Mouse (Mus musculus) kidney, embryonic 16.5 days (tissue): ENCODE data around the gene Olfr101. TPM values are rescaled to one million over a fixed set of nuclear protein-coding genes. Genes with fewer than 3 reads are reported as not detected.
A peak's percentile ranks its signal among the peaks of the same experiment; 100 is the strongest.

Experiments used
- ATAC-seq: fragments of 200-750 bp; cut with Nextera tagmentation; 2 replicates; pipeline ENCODE4 v1.8.0; 2017; ENCODE audit warnings: moderate TSS enrichment; ENCODE audit not compliant: low FRiP score, low TSS enrichment
- H3K27ac ChIP-seq: fragments of 300-500 bp; sonication (generic); 2 replicates; pipeline ENCODE4 v1.5.1; 2014; ENCODE audit warnings: low read length
- H3K27me3 ChIP-seq: fragments of 300-500 bp; sonication (generic); 2 replicates; pipeline ENCODE4 v1.6.1; 2014; ENCODE audit warnings: low read length, control low read depth, mixed read lengths; ENCODE audit not compliant: insufficient read depth
- H3K36me3 ChIP-seq: fragments of 300-500 bp; sonication (generic); 2 replicates; pipeline ENCODE4 v1.6.1; 2014; ENCODE audit warnings: low read length, control low read depth, mixed read lengths; ENCODE audit not compliant: insufficient read depth
- H3K4me1 ChIP-seq: fragments of 300-500 bp; sonication (generic); 2 replicates; pipeline ENCODE4 v1.6.1; 2014; ENCODE audit warnings: low read length, control low read depth, mixed read lengths; ENCODE audit not compliant: insufficient read depth
- H3K4me2 ChIP-seq: fragments of 300-500 bp; sonication (generic); replicated peaks from 2 replicates; pipeline ENCODE4 v1.6.1; 2014; ENCODE audit warnings: low read depth, low read length
- H3K4me3 ChIP-seq: fragments of 300-500 bp; sonication (generic); 2 replicates; pipeline ENCODE4 v1.5.1; 2014; ENCODE audit warnings: mild to moderate bottlenecking, low read length
- H3K9ac ChIP-seq: fragments of 300-500 bp; sonication (generic); replicated peaks from 2 replicates; pipeline ENCODE4 v1.6.1; 2014; ENCODE audit warnings: low read length
- H3K9me3 ChIP-seq: fragments of 300-500 bp; sonication (generic); 2 replicates; pipeline ENCODE4 v1.6.1; 2016; ENCODE audit warnings: low read length, control low read depth
- WGBS: fragments of 180-500 bp; shearing (Covaris S2); extraction: QIAGEN DNeasy Blood & Tissue Kit; methylation state at CpG from one replicate; pipeline ENCODE4 v1.1.7; 2014; 5-methylcytosine and 5-hydroxymethylcytosine counted together
- polyA plus RNA-seq: library from polyadenylated mRNA; unstranded; fragments of >200 nt; fragmentation: Nextera tagmentation; extraction: Ambion mirVana; gene quantifications from 2 replicates; pipeline ENCODE4 v1.2.1, GENCODE M21; 2015

Olfr101 gene
- not detected in 2 replicates for polyA plus RNA-seq

DNA sequence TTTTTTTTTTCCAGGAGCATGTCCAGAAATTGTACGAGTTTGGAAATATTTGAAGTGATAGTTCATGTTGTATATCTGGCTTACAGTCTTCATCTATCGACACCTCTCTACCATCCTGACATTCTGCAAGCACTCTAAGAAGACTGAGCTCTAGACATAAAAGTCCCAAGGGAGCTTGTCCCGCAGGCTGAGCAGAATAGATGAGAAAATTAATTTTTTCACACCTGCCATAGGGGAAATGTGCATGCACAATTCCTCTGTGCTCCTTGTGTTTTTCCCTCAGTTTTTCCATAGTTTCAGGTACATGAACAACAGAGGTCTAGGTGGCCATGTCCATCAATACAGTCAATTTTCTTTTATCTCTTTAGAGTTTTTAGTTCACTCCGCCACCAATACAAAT, at the start of gene Olfr101:
TSS of gene Olfr101 (minus strand) at position 101 of the 400 bp plus-strand sequence.
- Histone ChIP-seq H3K36me3 (no peaks in the 10 kb centered on the region), H3K27ac (no peak within 1 kb of the TSS), H3K9me3 (no peaks in the 10 kb centered on the region), H3K27me3 (no peaks in the 10 kb centered on the region), H3K4me2 (no peak within 1 kb of the TSS), H3K4me3 (no peak within 1 kb of the TSS), H3K9ac (no peak within 1 kb of the TSS), H3K4me1 (no peaks in the 10 kb centered on the region)
- no peak for ATAC-seq
- 84% methylated on average over 4 of the region's 4 CpGs for WGBS

DNA sequence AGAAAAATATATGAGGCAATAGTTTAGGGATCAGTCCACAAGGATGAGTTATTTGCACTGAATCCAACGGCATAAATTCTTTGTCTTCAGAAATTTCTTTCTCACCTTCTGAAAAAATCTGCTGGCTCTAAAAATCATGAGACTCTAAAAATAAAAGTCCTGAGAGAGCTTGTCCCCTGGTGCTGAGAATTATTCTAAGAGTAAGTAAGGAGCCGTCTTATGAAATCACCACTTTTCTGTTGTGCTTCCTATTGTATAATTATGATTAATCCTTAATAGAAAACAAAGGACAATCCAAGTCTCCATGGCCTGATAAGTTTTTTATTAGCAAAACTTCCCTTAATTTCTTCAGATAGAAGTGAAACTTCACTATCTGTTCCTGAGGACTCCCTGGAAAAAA, 35.5 kb upstream of the Olfr101 start, which contains the start of gene Olfr103:
TSS of gene Olfr103 (minus strand) at position 101 of the 400 bp plus-strand sequence.
- no peaks in the 10 kb centered on the region for H3K4me1 ChIP-seq
- WGBS, result 81% methylated on average over 2 of the region's 2 CpGs
- no peak within 1 kb of the TSS for H3K4me2 ChIP-seq
- no peaks in the 10 kb centered on the region for H3K9me3 ChIP-seq
- H3K36me3 ChIP-seq, result no peaks in the 10 kb centered on the region
- H3K9ac ChIP-seq, result no peak within 1 kb of the TSS
- no peaks in the 10 kb centered on the region for H3K27me3 ChIP-seq
- H3K27ac ChIP-seq, result no peak within 1 kb of the TSS
- no peak for ATAC-seq
- no peak within 1 kb of the TSS for H3K4me3 ChIP-seq

GRCm38 (mm10) chr17:37316954-37317353, 12.8 kb upstream of the Olfr101 start, which contains the start of gene Olfr102:
TSS of gene Olfr102 (minus strand) at chr17:37317054.
- no peak for ATAC-seq
- Histone ChIP-seq H3K27me3 (no peaks in the 10 kb centered on the region), H3K4me1 (no peaks in the 10 kb centered on the region), H3K9ac (no peak within 1 kb of the TSS), H3K27ac (no peak within 1 kb of the TSS), H3K36me3 (no peaks in the 10 kb centered on the region), H3K4me3 (no peak within 1 kb of the TSS), H3K9me3 (peaks cover 4% of the 10 kb centered on the region; the same call in 1 of the 2 replicates), H3K4me2 (no peak within 1 kb of the TSS)

- Histone ChIP-seq H3K4me3 (no peak overlapping the region), H3K27me3 (no peaks in the 10 kb centered on the region), H3K9ac (no peak overlapping the region), H3K4me1 (no peaks in the 10 kb centered on the region), H3K4me2 (no peak overlapping the region), H3K27ac (no peak overlapping the region), H3K36me3 (no peaks in the 10 kb centered on the region), H3K9me3 (no peaks in the 10 kb centered on the region)
- ATAC-seq, result no peak
- WGBS, result 43% methylated on average over 2 of the region's 2 CpGs
Observed at GRCm38 (mm10) chr17:37310146-37310699, 6.1 kb upstream of the Olfr101 start.

DNA sequence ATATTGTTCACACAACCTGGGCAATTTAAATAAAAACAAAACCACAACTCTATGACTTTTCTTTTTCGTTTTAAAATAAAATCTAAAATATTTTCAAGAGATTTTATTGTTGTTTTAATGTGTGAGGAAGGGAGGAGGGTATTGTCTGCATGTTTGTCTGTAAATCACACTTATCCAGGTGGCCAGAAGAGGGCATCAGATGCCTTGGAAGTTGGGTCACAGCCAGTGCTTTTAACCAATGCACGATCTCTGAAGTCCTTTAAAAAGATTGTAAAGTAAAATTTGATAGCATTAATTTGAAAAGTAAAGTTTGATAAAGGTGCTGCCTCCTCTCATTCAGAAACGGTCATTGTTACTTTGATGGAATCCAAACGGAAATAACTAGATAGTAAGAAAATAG, 4.4 kb upstream of the Olfr101 start:
- Histone ChIP-seq H3K4me2 (no peak overlapping the region), H3K36me3 (no peaks in the 10 kb centered on the region), H3K4me3 (no peak overlapping the region), H3K27ac (no peak overlapping the region), H3K9me3 (no peaks in the 10 kb centered on the region), H3K27me3 (no peaks in the 10 kb centered on the region), H3K9ac (no peak overlapping the region), H3K4me1 (no peaks in the 10 kb centered on the region)
- WGBS, result 39% methylated on average over 4 of the region's 4 CpGs
- ATAC-seq, result no peak

DNA sequence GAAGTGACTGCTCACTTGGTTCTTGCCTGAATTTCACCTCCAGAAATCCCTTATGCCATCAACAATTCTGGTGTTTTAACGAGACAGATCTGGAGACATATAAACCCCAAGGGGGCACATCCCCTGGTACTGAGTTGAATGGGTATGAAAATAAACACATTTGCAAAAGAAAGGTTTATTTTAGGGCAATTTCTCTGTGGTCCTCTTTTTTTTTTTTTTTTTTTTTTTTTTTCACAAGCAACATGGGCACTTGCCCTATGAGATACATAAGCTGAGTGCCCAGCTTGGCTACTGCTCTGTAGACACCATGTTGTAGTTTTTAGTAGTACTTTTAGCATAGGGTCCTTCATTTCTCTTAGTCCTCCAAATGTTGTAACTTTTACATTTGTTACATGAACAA, 20.8 kb downstream of the Olfr101 start, which contains the start of gene Olfr99:
TSS of gene Olfr99 (minus strand) at position 101 of the 400 bp plus-strand sequence.
- no peaks in the 10 kb centered on the region for H3K9me3 ChIP-seq
- WGBS, result 81% methylated on average over 1 of the region's 1 CpGs
- no peak for ATAC-seq

GRCm38 (mm10) chr17:37280331-37280730, 23.8 kb downstream of the Olfr101 start:
- no peak overlapping the region for H3K4me2 ChIP-seq
- no peaks in the 10 kb centered on the region for H3K36me3 ChIP-seq
- H3K4me1 ChIP-seq, result no peaks in the 10 kb centered on the region
- no peak overlapping the region for H3K27ac ChIP-seq
- H3K9me3 ChIP-seq, result no peaks in the 10 kb centered on the region
- WGBS, result 75% methylated on average over 1 of the region's 1 CpGs
- H3K4me3 ChIP-seq, result no peak overlapping the region
- H3K27me3 ChIP-seq, result no peaks in the 10 kb centered on the region
- no peak for ATAC-seq
- H3K9ac ChIP-seq, result no peak overlapping the region

More for the DNA sequence above, 20.8 kb downstream of the Olfr101 start, which contains the start of gene Olfr99:
- H3K4me1 ChIP-seq, result no peaks in the 10 kb centered on the region
- no peak within 1 kb of the TSS for H3K9ac ChIP-seq
- no peak within 1 kb of the TSS for H3K4me3 ChIP-seq
- no peak within 1 kb of the TSS for H3K4me2 ChIP-seq
- no peaks in the 10 kb centered on the region for H3K36me3 ChIP-seq
- no peak within 1 kb of the TSS for H3K27ac ChIP-seq
- H3K27me3 ChIP-seq, result no peaks in the 10 kb centered on the region

DNA sequence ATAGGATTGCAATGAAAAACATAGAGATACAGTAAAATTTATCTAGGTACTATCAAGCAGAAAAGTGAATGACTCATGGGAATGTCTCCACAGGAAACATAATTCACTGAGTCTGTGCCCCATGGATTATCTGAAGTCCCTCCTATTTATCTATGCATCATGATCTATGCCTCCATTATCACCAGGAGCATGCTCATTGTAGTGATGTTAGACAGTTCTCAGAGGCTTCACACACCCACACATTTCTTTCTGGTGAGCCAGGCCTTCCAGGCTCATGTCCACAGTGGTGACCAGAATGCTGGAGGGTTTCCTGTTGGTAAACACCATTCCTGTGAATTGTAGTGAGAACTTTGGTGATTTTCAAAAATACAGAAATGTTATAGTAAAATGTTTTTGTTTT, 27.5 kb downstream of the Olfr101 start:
- Histone ChIP-seq H3K4me1 (no peaks in the 10 kb centered on the region), H3K4me3 (no peak overlapping the region), H3K36me3 (no peaks in the 10 kb centered on the region), H3K27ac (no peak overlapping the region), H3K27me3 (no peaks in the 10 kb centered on the region), H3K4me2 (no peak overlapping the region), H3K9ac (no peak overlapping the region), H3K9me3 (no peaks in the 10 kb centered on the region)
- ATAC-seq, result no peak

DNA sequence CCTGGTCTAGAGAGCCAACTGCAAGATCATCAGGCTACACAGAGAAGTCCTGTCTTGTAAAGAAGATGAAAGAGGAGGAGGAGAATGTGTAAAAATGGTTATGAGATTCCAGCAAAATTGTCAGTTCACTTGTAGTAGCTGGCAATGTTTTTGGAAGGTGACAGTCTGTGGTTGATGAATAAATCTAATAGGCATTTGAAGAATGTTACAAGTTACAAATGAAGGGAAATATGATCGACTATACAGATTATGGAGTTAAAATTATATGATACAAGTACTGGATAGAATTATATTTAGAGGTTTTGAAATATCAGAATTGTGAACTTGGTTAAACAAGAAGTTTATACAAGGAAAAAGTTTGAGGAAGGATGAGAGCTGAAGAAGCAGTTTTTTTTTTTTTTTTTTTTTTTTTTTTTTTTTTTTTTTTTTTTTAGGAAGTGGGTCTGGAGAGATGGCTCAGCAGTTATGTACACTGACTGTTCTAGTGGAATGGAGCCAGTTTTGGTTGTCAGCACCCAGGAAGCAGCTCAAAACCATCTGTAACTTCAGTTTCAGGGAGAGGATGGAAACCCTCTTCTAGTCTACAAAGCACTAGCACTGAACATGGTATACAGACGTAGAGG, 28.4 kb downstream of the Olfr101 start:
- 75% methylated on average over 2 of the region's 2 CpGs for WGBS
- Histone ChIP-seq H3K27me3 (no peaks in the 10 kb centered on the region), H3K36me3 (no peaks in the 10 kb centered on the region), H3K27ac (no peak overlapping the region), H3K9me3 (no peaks in the 10 kb centered on the region), H3K9ac (no peak overlapping the region), H3K4me2 (no peak overlapping the region), H3K4me1 (no peaks in the 10 kb centered on the region), H3K4me3 (no peak overlapping the region)
- ATAC-seq, result no peak

DNA sequence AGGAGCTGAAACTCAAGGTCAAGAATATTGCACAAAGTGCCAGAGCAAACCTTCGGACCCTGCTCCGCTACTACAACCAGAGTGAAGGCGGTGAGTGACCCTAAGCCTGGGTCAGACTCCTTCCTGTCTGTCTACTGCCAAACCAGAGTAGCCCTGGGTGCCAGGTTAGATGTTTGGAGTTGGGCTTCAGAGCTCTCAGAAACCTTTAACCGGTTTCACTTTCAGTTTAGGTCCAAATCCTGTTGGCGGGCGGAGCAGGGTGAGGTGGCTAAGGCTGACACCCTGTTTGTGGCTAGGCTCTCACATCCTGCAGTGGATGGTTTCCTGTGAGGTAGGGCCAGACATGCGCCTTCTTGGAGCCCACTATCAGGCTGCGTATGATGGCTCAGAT, 33.4 kb downstream of the Olfr101 start:
- H3K9me3 ChIP-seq, result no peaks in the 10 kb centered on the region
- H3K36me3 ChIP-seq, result no peaks in the 10 kb centered on the region
- H3K27ac ChIP-seq, result no peak overlapping the region
- 66% methylated on average over 8 of the region's 8 CpGs for WGBS
- peak overlapping the region; percentile 67 for H3K4me2 ChIP-seq
- ATAC-seq, result peak; percentile 22; the same call in 1 of the 2 replicates
- H3K27me3 ChIP-seq, result no peaks in the 10 kb centered on the region
- H3K9ac ChIP-seq, result 0 out of 2 replicates have a peak overlapping the region, but pooled peaks have one; percentile 42
- H3K4me3 ChIP-seq, result peak overlapping the region; percentile 46
- 0 out of 2 replicates have a peak, but pooled peaks cover 3% of the 10 kb centered on the region for H3K4me1 ChIP-seq
